Mouse (Mus musculus) urinary bladder, adult 2 months (tissue): ENCODE results near the gene Cinp. TPM values are rescaled to one million over a fixed set of nuclear protein-coding genes. Genes with fewer than 3 reads are reported as not detected.
"Not testable (repeated sequence)": the region's sequence is repeated elsewhere in the genome, so short reads cannot be mapped to it uniquely, and the experiment has no call there.

Experiments
- DNase-seq: peaks from one replicate; pipeline ENCODE4 v3.0.0; 2022; ENCODE audit warnings: low spot score
- polyA plus RNA-seq: library from polyadenylated mRNA; depleted of rRNA; stranded (reverse); fragments of >200 nt; gene quantifications from 2 replicates; pipeline ENCODE4 v1.2.3, GENCODE M21; 2012

The Cinp gene
- polyA plus RNA-seq, 1 experiment: 61.5 TPM

DNA sequence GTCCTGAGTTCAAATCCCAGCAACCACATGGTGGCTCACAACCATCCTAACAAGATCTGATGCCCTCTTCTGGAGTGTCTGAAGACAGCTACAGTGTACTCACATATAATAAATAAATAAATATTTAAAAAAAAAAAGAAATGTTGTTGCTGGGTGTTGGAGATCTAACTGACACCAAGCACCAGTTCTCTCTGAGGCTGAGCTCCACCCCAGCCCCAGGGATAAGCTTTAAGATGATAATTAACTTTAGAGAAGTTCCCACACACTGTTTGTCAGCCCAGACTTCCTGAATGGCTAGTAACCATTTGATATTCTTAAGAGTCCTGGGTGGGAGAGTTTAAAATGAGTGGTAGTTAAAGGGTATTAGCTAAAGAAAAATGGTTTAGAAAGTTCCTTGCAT is 28.7 kb downstream of the Cinp start:
- no peak for DNase-seq

DNA sequence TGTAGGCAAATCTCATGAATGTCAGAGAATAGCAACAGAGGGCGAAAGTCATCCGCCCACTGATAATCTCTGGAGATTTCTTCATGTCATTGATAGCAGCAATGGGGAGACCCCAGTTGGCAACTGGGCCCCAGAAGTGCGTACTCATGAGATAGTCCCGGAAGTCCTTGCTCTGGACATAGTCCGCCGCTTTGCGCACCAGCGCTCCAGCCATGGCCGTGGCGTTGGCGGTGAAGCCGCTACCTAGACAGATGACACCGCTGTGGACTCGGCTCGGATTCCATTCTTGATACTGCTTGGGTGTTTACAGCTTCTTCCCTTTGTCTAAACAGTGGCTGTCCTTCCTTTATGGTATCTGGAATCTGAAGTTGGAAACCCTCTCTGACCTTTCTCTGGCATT is 30.3 kb downstream of the Cinp start:
- not testable (repeated sequence) for DNase-seq

- DNase-seq: no peak
These were observed 31.7 kb downstream of the Cinp start for GRCm38 (mm10) chr12:110857196-110857595.

DNA sequence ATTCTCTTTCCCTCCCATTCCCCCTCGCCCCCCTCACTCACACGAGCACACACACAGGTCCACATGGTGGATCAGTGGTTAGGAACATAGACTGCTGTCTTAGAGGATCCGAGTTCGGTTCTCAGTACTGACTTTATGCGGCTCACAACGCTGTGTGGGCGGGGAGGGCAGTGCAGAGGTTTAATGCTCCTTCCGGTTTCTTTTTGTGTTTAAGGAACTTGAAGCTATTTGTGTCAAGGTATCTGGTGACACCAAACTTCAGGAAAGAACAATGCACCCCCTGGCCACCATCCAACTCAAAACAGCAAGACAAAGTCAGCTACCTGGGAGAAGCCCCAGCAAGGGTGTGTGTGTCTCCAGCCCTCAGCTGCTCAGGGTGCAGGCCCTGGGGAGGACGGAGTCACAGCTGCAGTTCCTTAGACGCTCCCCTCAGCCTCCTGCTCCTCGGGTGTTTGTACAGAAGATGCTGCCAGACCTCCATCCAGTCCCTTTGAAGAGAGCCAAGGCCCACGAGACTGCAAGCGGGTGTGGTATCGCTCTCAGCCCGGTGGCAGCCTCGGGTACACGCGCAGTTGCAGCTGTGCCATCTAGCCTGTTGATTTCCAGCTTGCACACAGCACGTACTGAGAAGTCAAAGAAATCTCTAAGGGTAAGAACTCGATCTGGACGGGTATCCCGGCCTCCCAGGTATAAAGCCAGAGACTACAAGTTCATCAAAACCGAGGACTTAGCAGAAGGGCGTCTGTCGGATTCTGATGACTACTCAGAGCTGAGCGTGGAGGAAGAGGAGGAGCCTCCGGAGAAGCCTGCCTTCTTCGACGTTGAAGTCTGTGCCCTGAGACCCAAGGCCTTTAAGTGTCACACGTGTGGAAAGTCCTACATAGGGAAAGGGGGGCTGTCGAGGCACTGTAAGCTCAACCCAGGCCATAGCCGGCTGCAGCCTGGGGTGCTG is 33.9 kb downstream of the Cinp start:
- DNase-seq: no peak

DNA sequence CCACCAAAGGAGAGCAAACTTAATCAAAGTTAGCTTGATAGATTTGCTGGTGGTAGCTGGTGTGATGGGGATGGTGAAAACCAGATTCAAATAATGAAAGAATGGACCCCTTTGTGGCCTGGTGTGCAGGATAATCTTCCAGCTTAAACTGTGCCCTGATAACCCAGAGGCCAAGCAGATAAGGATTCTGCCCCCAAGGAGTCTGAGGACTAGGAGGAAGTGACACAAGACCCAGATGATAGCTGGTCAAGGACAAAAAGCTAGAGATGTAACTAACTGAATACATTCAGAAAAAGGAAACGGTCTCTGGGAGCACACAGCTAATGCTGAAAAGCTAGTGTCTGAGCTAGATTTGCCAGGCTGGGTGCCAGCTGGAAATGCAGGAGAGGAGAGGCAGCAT is 37.0 kb downstream of the Cinp start:
- DNase-seq: no peak

DNA sequence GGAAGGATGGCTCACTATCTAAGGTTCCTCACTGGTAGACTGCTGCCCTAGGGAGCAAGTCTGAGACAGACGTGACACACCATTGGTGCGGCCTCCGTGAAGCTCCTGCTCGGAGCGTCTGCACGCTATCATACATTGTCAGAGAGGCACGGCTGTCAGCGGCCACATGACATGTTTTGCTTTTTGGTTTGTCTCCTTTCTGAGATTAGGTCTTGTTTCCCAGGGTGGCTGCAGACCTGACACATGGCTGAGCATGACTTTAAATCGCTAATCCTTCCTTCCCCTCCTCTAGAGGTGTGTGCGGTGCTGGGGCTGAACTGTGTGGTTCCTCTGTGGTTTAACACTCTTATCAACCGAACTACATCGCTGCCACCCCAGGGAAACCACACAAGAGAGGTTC is 37.5 kb downstream of the Cinp start:
- DNase-seq: no peak

- DNase-seq: no peak
These were observed 38.1 kb downstream of the Cinp start for GRCm38 (mm10) chr12:110850929-110851256.

DNA sequence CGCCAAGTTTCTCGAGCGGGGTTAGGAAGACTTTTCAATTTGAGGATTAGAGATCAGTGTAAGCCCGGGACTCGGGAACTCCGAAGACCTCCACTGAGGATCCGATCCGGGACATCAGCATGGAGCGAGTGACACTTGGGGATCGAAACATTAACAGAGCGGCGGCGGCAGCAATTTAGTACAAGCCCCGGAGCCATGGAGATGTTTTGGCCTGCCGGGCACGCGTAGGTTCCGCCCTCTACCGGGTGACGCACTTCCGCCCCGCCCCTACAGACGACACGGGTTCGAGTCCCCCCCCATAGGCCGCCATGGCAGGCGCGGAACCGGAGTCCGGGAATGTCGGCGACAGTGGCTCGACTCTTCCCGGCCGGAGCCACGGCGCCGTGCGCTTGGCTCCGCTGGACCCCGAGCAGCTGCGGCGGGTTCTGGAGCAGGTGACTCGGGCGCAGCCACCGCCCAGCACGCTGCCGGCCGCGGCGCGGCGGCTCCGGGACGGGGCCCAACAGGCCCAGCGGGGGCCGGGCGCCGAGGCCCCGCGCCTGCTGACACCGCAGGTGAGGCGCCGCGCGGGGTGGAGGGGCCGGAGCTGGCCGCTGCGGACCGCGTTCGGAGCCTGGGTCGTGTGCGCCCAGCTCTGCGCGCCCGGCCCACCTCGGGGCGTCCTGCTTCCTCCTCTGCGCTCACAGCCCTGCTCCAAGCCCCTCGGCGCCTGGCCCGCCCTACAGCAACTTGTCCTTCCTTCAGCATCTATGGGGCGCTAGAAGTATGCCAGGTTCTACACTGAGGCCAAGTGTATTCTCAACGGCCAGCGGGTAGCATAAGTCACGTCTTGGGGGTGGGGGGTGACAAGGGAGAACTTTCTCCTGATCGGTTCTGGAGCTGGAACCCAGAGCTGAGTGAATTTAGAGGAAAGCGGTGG is 38.7 kb downstream of the Cinp start, which contains the start of gene Zfp839:
Zfp839 (plus strand) TSS at position 244 of the 919 bp plus-strand sequence.
- peak; percentile 85 for DNase-seq

- no peak for DNase-seq
These were observed 42.7 kb downstream of the Cinp start for GRCm38 (mm10) chr12:110846191-110846765.

DNA sequence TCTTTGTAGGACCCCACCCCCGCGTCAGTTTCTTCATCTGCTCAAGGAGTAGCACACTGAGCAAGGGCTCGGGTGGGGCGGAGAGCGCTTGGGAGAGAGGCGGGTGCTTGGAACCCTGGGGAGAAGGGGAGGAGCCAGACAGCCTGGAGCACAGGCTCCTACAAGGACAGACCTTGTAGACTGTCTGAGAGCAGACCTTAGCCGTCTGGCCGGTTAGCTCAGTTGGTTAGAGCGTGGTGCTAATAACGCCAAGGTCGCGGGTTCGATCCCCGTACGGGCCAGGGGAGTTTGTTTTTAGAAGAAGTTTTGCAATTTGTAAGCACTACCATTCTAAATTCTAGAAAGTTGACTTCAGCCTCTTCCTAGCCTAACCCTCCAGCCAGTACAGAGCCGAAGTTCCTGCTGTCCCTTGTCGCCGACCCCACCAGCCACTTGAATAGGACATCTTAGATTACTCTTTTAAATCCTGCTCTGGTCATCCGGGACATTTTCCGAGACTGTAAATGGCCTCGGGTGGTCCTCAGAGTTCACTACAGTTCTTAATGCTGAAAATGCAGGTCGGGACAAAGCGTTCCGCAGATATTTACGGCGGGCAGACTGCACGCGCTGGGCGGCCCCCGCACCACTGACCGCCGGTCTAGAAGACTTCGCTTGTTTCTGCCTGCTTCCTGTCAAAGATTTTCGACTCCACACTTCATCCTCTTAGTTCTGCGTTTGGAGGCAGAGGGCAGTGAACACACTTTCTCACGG is 43.6 kb downstream of the Cinp start:
- DNase-seq: peak; percentile 96

DNA sequence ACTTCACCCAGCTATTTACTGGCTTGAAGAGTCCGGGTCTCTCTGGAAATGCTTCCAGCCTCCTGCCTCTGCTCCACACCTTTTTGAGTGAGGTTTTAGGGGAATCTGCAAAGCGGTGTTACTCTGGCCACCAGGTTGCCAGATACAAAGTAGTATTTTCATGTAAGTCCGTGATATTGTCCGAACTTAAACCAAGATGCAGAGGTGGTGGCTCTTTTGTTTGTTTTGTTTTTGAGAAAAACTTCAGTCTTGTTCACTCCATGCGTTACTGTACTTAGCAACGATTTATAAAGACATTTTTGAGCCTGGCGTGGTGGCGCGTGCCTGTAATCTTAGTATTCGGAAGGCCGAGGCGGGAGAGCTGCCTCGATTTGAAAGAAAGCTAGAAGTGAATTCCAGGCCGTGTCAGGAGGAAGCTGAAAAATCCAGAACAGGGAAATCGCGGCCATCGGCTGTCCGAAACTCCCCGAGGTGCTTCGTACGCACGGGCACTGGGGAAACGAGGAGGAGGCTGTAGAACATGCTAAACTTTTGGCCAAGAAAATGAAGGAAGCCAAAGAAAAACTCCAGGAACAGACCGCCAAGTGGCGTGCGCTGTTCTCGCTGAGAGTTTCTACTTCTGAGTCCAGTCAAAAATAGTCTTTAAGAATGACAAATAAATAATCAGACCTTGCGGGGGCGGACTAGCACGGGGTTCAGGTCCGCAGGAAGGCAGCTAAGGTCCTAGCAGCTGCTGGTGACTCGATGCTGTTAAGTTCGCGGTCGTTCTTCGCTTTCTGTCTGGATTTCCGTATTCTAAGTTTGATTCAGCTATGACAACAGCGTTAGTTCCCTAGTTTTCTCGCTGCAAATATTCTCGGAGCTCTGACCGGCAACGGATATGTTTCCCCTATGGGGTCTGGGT is 44.5 kb downstream of the Cinp start:
- DNase-seq: no peak

- peak; percentile 72 for DNase-seq
These were observed 45.5 kb downstream of the Cinp start for GRCm38 (mm10) chr12:110843194-110844048.

DNA sequence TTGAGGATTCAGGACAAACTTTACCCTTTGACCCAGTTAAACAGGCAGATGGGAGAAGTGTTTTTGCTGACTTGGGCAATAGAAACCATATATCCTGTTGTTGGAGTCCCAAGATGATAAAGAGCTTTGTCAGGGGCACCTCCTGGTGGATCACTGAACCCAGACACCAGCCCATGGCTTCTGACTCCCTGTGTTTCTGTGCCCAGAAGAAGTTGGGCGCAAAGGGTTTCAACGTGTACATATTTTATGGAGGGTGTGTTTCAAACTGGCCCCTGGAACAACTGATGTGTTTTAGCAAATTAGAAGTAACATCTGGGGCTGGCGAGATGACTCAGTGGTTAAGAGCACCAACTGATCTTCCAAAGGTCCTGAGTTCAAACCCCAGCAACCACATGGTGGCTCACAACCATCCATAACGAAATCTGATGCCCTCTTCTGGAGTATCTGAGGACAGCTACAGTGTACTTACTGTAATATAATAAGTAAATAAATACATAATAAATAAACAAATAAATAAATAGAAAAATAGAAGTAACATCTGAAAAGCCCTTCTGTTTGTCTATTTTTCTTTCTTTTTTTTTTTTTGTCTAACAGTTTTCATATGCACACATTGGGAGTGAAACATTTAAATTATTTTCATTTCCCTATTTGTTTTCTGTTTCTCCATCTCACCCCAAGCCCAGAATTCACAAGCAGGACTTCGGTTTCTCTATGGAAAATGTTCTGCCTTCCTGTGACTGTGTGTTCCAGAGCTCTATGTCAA is 47.0 kb downstream of the Cinp start:
- DNase-seq: no peak

DNA sequence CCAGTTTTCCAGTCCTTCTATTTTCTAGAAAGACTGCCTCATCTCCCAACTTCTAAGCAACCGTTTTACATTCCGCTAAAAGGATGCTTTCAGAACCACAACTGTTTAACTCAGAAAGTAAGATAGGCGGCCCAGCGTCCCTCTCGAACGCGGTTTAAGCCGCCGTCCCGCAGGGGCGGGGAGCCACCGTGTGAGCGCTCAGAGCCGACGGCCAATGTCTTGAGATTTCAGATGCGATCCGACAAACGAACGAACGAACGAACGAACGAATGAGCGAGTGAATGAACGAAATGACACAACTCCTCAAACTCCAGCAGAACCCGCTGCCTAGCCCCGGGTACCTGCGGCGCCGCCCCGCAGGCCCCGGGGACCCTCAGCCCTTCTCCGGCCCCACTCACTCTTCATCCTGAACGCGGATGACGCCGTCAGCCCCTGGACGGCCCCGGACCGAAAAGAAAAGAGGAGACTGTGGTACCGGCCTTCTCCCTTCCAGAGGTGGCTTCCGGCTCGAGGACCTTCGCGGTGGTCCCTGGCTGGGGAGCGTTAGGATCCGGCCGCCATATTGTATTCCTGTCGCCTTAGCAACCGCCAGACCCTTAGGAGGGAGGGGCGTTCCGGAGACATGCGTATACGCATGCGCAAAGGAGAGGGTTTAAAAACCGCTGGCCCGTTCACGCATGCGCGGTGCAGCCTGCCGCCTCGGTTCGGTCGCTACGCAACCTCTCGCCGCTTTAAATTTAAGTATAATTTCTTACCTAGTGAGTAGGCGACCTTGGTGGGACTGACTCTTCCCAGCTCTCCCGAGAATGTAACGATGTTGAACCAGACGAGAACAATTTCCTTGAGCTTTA is 48.4 kb downstream of the Cinp start, which contains the start of gene Mok:
Mok (minus strand) TSS at position 592 of the 851 bp plus-strand sequence.
- DNase-seq: peak; percentile 92

GRCm38 (mm10) chr12:110837850-110838249 is 51.1 kb downstream of the Cinp start:
- no peak for DNase-seq

GRCm38 (mm10) chr12:110837192-110837841 is 51.6 kb downstream of the Cinp start:
- DNase-seq: no peak

GRCm38 (mm10) chr12:110836729-110837128 is 52.2 kb downstream of the Cinp start:
- no peak for DNase-seq
